Mouse (Mus musculus) embryonic facial prominence, embryonic 10.5 days (tissue): Measurements from ENCODE around the gene Lin37. TPM values are rescaled to one million over a fixed set of nuclear protein-coding genes. Genes with fewer than 3 reads are reported as not detected.

Source experiments
- DNase-seq: peaks from one replicate; pipeline ENCODE4 v3.0.0-alpha.2; 2017; ENCODE audit warnings: low spot score
- H3K27ac ChIP-seq: fragments of 300-500 bp; sonication (generic); replicated peaks from 2 replicates; pipeline ENCODE4 v1.5.1; 2016; ENCODE audit warnings: mild to moderate bottlenecking
- H3K27me3 ChIP-seq: fragments of 300-500 bp; sonication (generic); replicated peaks from 2 replicates; pipeline ENCODE4 v1.6.1; 2016; ENCODE audit warnings: low read depth, mild to moderate bottlenecking; ENCODE audit not compliant: poor library complexity, severe bottlenecking
- H3K36me3 ChIP-seq: fragments of 300-500 bp; sonication (generic); replicated peaks from 2 replicates; pipeline ENCODE4 v1.6.1; 2016; ENCODE audit warnings: mild to moderate bottlenecking, moderate library complexity
- H3K4me1 ChIP-seq: fragments of 300-500 bp; sonication (generic); 2 replicates; pipeline ENCODE4 v1.6.1; 2016
- H3K4me3 ChIP-seq: fragments of 300-500 bp; sonication (generic); 2 replicates; pipeline ENCODE4 v1.5.1; 2016; ENCODE audit warnings: mild to moderate bottlenecking, moderate library complexity
- H3K9me3 ChIP-seq: fragments of 300-500 bp; sonication (generic); 2 replicates; pipeline ENCODE4 v1.6.1; 2016; ENCODE audit warnings: mild to moderate bottlenecking
- WGBS: fragments of 180-500 bp; shearing (Covaris S2); methylation state at CpG from one replicate; pipeline ENCODE4 v1.1.7; 2016; 5-methylcytosine and 5-hydroxymethylcytosine counted together
- polyA plus RNA-seq: library from polyadenylated mRNA; unstranded; fragments of >200 nt; fragmentation: Nextera tagmentation; extraction: Ambion mirVana; gene quantifications from 2 replicates; pipeline ENCODE4 v1.2.1, GENCODE M21; 2016

Gene Lin37
- polyA plus RNA-seq, 1 experiment from 2014 or later: 42.5 TPM

- H3K9me3 ChIP-seq: no peaks in the 10 kb centered on the region
- 0 out of 2 replicates have a peak, but pooled peaks cover 4% of the 10 kb centered on the region for H3K27me3 ChIP-seq
- peak overlapping the region; percentile 64 for H3K4me3 ChIP-seq
- DNase-seq: no peak
- H3K27ac ChIP-seq: no peak overlapping the region
- peaks cover 37% of the 10 kb centered on the region for H3K4me1 ChIP-seq
- H3K36me3 ChIP-seq: peaks cover 44% of the 10 kb centered on the region
- 93% methylated on average over 13 of the region's 13 CpGs for WGBS
Measured at GRCm38 (mm10) chr7:30557901-30558514, 1.6 kb downstream of the Lin37 start.

- H3K27ac ChIP-seq: no peak overlapping the region
- no peaks in the 10 kb centered on the region for H3K9me3 ChIP-seq
- 0 out of 2 replicates have a peak, but pooled peaks cover 4% of the 10 kb centered on the region for H3K27me3 ChIP-seq
- 92% methylated on average over 18 of the region's 18 CpGs for WGBS
- peaks cover 44% of the 10 kb centered on the region for H3K36me3 ChIP-seq
- peak overlapping the region; percentile 23; the same call in 1 of the 2 replicates for H3K4me3 ChIP-seq
- no peak for DNase-seq
- H3K4me1 ChIP-seq: peaks cover 37% of the 10 kb centered on the region
Measured at GRCm38 (mm10) chr7:30556894-30557536, 2.6 kb downstream of the Lin37 start.

GRCm38 (mm10) chr7:30553810-30554584, 5.6 kb downstream of the Lin37 start:
- no peak for DNase-seq
- peak overlapping the region; percentile 92 for H3K27ac ChIP-seq

GRCm38 (mm10) chr7:30553021-30553589, 6.5 kb downstream of the Lin37 start:
- Histone ChIP-seq H3K4me3 (peak overlapping the region; percentile 68), H3K4me1 (peaks cover 23% of the 10 kb centered on the region), H3K9me3 (no peaks in the 10 kb centered on the region), H3K36me3 (peaks cover 62% of the 10 kb centered on the region), H3K27me3 (0 out of 2 replicates have a peak, but pooled peaks cover 4% of the 10 kb centered on the region), H3K27ac (peak overlapping the region; percentile 92)
- 9% methylated on average over 23 of the region's 23 CpGs for WGBS
- DNase-seq: peak; percentile 29

More at GRCm38 (mm10) chr7:30553810-30554584, 5.6 kb downstream of the Lin37 start:
- 0 out of 2 replicates have a peak, but pooled peaks cover 4% of the 10 kb centered on the region for H3K27me3 ChIP-seq
- WGBS: 84% methylated on average over 22 of the region's 22 CpGs
- peaks cover 32% of the 10 kb centered on the region for H3K4me1 ChIP-seq
- H3K9me3 ChIP-seq: no peaks in the 10 kb centered on the region
- H3K4me3 ChIP-seq: peak overlapping the region; percentile 68
- peaks cover 53% of the 10 kb centered on the region for H3K36me3 ChIP-seq

GRCm38 (mm10) chr7:30552102-30553020, 7.3 kb downstream of the Lin37 start, which contains the start of the genes Hspb6 and Proser3:
TSS of gene Hspb6 (plus strand) at chr7:30552178.
TSS of gene Proser3 (minus strand) at chr7:30552299.
- peak within 1 kb of the TSS; percentile 92 for H3K27ac ChIP-seq
- whole genome bisulfite sequencing: under 1% methylated on average over 44 of the region's 44 CpGs
- peaks cover 63% of the 10 kb centered on the region for H3K36me3 ChIP-seq
- DNase-seq: peak; percentile 95
- peak within 1 kb of the TSS; percentile 68 for H3K4me3 ChIP-seq
- peaks cover 21% of the 10 kb centered on the region for H3K4me1 ChIP-seq
- H3K27me3 ChIP-seq: 0 out of 2 replicates have a peak, but pooled peaks cover 4% of the 10 kb centered on the region
- H3K9me3 ChIP-seq: no peaks in the 10 kb centered on the region

- Histone ChIP-seq H3K27ac (peak overlapping the region; percentile 92), H3K4me3 (peak overlapping the region; percentile 68), H3K4me1 (peaks cover 21% of the 10 kb centered on the region), H3K9me3 (no peaks in the 10 kb centered on the region), H3K27me3 (0 out of 2 replicates have a peak, but pooled peaks cover 4% of the 10 kb centered on the region), H3K36me3 (peaks cover 57% of the 10 kb centered on the region)
- no peak for DNase-seq
- 2% methylated on average over 10 of the region's 10 CpGs for WGBS
Measured at GRCm38 (mm10) chr7:30551445-30552101, 8.1 kb downstream of the Lin37 start.

GRCm38 (mm10) chr7:30550603-30551002, 9.0 kb downstream of the Lin37 start:
- Histone ChIP-seq H3K27ac (no peak overlapping the region), H3K27me3 (0 out of 2 replicates have a peak, but pooled peaks cover 4% of the 10 kb centered on the region), H3K4me1 (peaks cover 21% of the 10 kb centered on the region), H3K36me3 (peaks cover 56% of the 10 kb centered on the region), H3K9me3 (no peaks in the 10 kb centered on the region), H3K4me3 (peak overlapping the region; percentile 68; the same call in 1 of the 2 replicates)
- 100% methylated on average over 1 of the region's 1 CpGs for WGBS
- no peak for DNase-seq

GRCm38 (mm10) chr7:30549880-30550279, 9.8 kb downstream of the Lin37 start:
- no peak for DNase-seq
- Histone ChIP-seq H3K27me3 (0 out of 2 replicates have a peak, but pooled peaks cover 4% of the 10 kb centered on the region), H3K9me3 (no peaks in the 10 kb centered on the region), H3K4me1 (peaks cover 21% of the 10 kb centered on the region), H3K4me3 (no peak overlapping the region), H3K27ac (no peak overlapping the region), H3K36me3 (peaks cover 54% of the 10 kb centered on the region)
- WGBS: 83% methylated on average over 2 of the region's 2 CpGs

- Histone ChIP-seq H3K27me3 (no peaks in the 10 kb centered on the region), H3K36me3 (peaks cover 83% of the 10 kb centered on the region), H3K9me3 (no peaks in the 10 kb centered on the region), H3K4me1 (no peaks in the 10 kb centered on the region), H3K4me3 (no peak overlapping the region), H3K27ac (no peak overlapping the region)
- no peak for DNase-seq
- WGBS: 94% methylated on average over 2 of the region's 2 CpGs
Measured at GRCm38 (mm10) chr7:30544327-30544726, 15.3 kb downstream of the Lin37 start.

GRCm38 (mm10) chr7:30540572-30540971, 19.1 kb downstream of the Lin37 start:
- Histone ChIP-seq H3K9me3 (no peaks in the 10 kb centered on the region), H3K4me3 (0 out of 2 replicates have a peak overlapping the region, but pooled peaks have one; percentile 5), H3K27ac (no peak overlapping the region), H3K27me3 (no peaks in the 10 kb centered on the region), H3K36me3 (peaks cover 69% of the 10 kb centered on the region), H3K4me1 (peaks cover 3% of the 10 kb centered on the region)
- no peak for DNase-seq
- 83% methylated on average over 7 of the region's 7 CpGs for WGBS
